Mouse (Mus musculus) limb, embryonic 11.5 days (tissue): ENCODE data around the gene Adcy1. TPM values are rescaled to one million over a fixed set of nuclear protein-coding genes. Genes with fewer than 3 reads are reported as not detected.

ENCODE experiments used
- ATAC-seq: fragments of 200-750 bp; cut with Nextera tagmentation; 2 replicates; pipeline ENCODE4 v1.8.0; 2017; ENCODE audit warnings: low read depth; ENCODE audit not compliant: insufficient number of reproducible peaks, low FRiP score, low TSS enrichment
- DNase-seq: peaks from one replicate; pipeline ENCODE4 v3.0.0-alpha.2; 2015; ENCODE audit warnings: low spot score
- H3K27ac ChIP-seq: fragments of 300-500 bp; sonication (generic); replicated peaks from 2 replicates; pipeline ENCODE4 v1.5.1; 2014; ENCODE audit warnings: low read depth, mild to moderate bottlenecking, low read length
- H3K27me3 ChIP-seq: fragments of 300-500 bp; sonication (generic); 2 replicates; pipeline ENCODE4 v1.6.1; 2014; ENCODE audit warnings: mild to moderate bottlenecking, low read length, mixed read lengths; ENCODE audit not compliant: control insufficient read depth, insufficient read depth
- H3K36me3 ChIP-seq: fragments of 300-500 bp; sonication (generic); 2 replicates; pipeline ENCODE4 v1.6.1; 2014; ENCODE audit warnings: mild to moderate bottlenecking, low read length, moderate library complexity, mixed read lengths; ENCODE audit not compliant: control insufficient read depth, insufficient read depth
- H3K4me1 ChIP-seq: fragments of 300-500 bp; sonication (generic); 2 replicates; pipeline ENCODE4 v1.6.1; 2014; ENCODE audit warnings: low read length, mixed read lengths; ENCODE audit not compliant: control insufficient read depth, insufficient read depth
- H3K4me2 ChIP-seq: fragments of 300-500 bp; sonication (generic); 2 replicates; pipeline ENCODE4 v1.6.1; 2014; ENCODE audit warnings: low read depth, mild to moderate bottlenecking, moderate library complexity; ENCODE audit not compliant: severe bottlenecking
- H3K4me3 ChIP-seq: fragments of 300-500 bp; sonication (generic); 2 replicates; pipeline ENCODE4 v1.5.1; 2014; ENCODE audit warnings: low read depth, low read length
- H3K9ac ChIP-seq: fragments of 300-500 bp; sonication (generic); 2 replicates; pipeline ENCODE4 v1.6.1; 2014; ENCODE audit warnings: mild to moderate bottlenecking, low read length
- H3K9me3 ChIP-seq: fragments of 300-500 bp; sonication (generic); 2 replicates; pipeline ENCODE4 v1.6.1; 2016; ENCODE audit warnings: low read length; ENCODE audit not compliant: control insufficient read depth
- WGBS: fragments of 180-500 bp; shearing (Covaris S2); extraction: QIAGEN DNeasy Blood & Tissue Kit; methylation state at CpG from one replicate; pipeline ENCODE4 v1.1.7; 2014; 5-methylcytosine and 5-hydroxymethylcytosine counted together
- polyA plus RNA-seq: library from polyadenylated mRNA; unstranded; fragments of >200 nt; fragmentation: Nextera tagmentation; extraction: Ambion mirVana; gene quantifications from 2 replicates; pipeline ENCODE4 v1.2.1, GENCODE M21; 2014

Adcy1 gene
- polyA plus RNA-seq, 1 experiment from 2014 or later: 0.92 TPM

DNA sequence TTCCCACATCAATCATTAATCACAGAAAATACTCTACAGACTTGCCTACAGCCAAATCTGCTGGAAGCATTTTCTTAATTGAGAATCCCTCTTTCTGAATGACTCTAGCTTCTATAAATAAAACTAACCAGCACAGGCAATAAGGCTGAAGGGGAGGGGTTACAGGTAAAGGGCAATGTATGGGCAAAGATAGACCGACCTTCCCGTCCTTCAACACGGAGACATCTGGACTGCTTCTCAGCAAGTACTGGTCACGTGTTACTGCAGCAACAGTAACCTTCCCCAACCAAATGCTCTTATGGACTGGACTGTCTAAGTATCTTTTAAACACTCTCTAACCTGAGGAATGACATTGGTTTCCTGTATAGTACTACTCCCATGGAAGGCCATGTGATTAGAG is 9.6 kb upstream of the Adcy1 start:
- Histone ChIP-seq H3K27ac (no peak overlapping the region), H3K36me3 (no peaks in the 10 kb centered on the region), H3K4me1 (peaks cover 8% of the 10 kb centered on the region; the same call in 1 of the 2 replicates), H3K4me3 (no peak overlapping the region), H3K9ac (no peak overlapping the region), H3K9me3 (no peaks in the 10 kb centered on the region), H3K4me2 (no peak overlapping the region), H3K27me3 (peaks cover 19% of the 10 kb centered on the region)
- WGBS: 89% methylated on average over 4 of the region's 4 CpGs
- DNase-seq (no peak), ATAC-seq (no peak)

DNA sequence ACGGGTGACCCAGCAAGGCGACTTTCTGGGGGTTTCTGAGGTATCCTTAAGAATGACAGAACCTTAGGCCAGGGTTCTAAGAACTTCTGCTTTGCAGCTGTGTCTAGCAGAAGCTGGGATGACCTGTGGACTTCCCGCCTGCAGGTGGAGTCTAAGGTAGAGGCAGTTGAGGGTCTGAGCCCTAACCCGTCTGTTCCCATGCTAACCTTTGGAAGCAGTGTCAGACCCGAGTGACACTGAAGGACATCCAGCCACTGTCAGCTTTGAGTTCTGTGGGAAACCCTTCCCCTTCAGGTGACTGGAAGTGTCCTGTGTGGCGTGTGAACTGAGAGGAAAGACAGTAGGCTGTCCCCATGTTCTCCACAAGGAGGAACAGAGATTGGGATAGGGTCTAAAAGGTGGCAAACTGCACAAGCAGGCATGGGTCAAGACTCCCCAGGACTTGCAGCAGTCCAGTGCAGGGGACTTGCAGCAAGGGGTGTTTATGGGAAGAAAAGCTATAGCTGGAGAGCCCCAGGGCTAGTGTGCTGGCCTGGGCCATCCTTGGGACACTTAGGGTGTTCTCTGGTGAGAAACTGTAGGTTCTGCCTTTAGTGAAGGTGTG is 8.5 kb upstream of the Adcy1 start:
- ATAC-seq (no peak), DNase-seq (no peak)
- peaks cover 8% of the 10 kb centered on the region; the same call in 1 of the 2 replicates for H3K4me1 ChIP-seq
- WGBS: 67% methylated on average over 6 of the region's 6 CpGs
- no peak overlapping the region for H3K4me2 ChIP-seq
- no peak overlapping the region for H3K27ac ChIP-seq
- H3K4me3 ChIP-seq: no peak overlapping the region
- no peak overlapping the region for H3K9ac ChIP-seq
- no peaks in the 10 kb centered on the region for H3K9me3 ChIP-seq
- peaks cover 20% of the 10 kb centered on the region for H3K27me3 ChIP-seq
- no peaks in the 10 kb centered on the region for H3K36me3 ChIP-seq

DNA sequence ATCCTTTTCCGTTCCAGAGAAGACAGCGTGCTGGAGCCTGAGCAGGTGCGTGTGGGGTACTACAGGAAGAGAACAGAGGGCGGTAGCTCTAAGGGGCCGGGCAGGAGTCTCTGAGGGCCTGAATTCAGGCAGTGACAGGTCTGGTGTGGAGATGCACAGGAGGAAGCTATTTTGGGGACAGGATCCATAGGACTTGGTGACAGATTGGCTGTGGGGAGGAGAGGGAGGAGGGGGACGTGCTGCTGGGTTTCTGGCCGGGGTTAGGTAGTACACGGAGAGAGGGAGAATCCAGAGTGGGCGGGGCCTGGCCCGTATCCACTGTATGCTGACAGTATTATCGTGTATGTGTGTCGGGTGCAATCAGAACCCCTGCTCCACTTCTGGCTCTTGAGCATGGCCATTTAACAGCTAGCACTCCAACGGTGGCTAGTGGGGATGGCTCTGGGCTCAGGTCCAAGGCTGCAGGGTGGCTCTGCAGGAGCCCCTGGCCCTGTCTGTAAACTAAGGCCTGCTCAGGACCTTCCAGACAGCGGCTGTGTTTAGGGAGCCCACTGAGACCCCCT is 7.8 kb upstream of the Adcy1 start:
- H3K4me3 ChIP-seq: no peak overlapping the region
- no peaks in the 10 kb centered on the region for H3K9me3 ChIP-seq
- no peak overlapping the region for H3K27ac ChIP-seq
- DNase-seq: no peak
- H3K36me3 ChIP-seq: no peaks in the 10 kb centered on the region
- H3K4me2 ChIP-seq: no peak overlapping the region; the same call in 1 of the 2 replicates
- 26% methylated on average over 14 of the region's 14 CpGs for whole genome bisulfite sequencing
- peaks cover 8% of the 10 kb centered on the region; the same call in 1 of the 2 replicates for H3K4me1 ChIP-seq
- ATAC-seq: 0 out of 2 replicates have a peak, but pooled peaks have one; percentile 60
- no peak overlapping the region for H3K9ac ChIP-seq
- H3K27me3 ChIP-seq: peaks cover 24% of the 10 kb centered on the region

DNA sequence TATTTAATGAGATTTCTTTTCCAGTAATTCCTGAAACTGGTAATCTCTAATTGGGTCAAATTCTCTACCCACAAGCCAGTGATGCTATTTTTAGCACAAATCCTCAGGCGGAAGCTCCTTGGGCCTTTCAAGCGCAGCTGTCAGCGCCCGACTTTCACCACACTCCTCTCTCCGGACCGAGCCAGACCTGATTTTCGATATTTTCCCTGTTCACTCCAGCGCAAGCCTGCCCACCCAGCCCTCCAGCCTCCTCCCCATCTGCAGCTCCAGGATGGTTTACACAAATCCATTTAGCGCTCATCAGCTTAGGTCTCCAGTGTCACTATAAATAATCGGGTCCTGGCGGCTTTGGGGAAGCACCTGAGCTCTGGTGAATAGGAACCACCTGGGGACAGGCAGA is 7.2 kb upstream of the Adcy1 start:
- Histone ChIP-seq H3K9me3 (no peaks in the 10 kb centered on the region), H3K9ac (no peak overlapping the region), H3K4me1 (peaks cover 8% of the 10 kb centered on the region; the same call in 1 of the 2 replicates), H3K36me3 (no peaks in the 10 kb centered on the region), H3K4me2 (no peak overlapping the region; the same call in 1 of the 2 replicates), H3K4me3 (no peak overlapping the region), H3K27me3 (peaks cover 24% of the 10 kb centered on the region), H3K27ac (no peak overlapping the region)
- DNase-seq: peak; percentile 28
- ATAC-seq: no peak
- 21% methylated on average over 11 of the region's 11 CpGs for WGBS

DNA sequence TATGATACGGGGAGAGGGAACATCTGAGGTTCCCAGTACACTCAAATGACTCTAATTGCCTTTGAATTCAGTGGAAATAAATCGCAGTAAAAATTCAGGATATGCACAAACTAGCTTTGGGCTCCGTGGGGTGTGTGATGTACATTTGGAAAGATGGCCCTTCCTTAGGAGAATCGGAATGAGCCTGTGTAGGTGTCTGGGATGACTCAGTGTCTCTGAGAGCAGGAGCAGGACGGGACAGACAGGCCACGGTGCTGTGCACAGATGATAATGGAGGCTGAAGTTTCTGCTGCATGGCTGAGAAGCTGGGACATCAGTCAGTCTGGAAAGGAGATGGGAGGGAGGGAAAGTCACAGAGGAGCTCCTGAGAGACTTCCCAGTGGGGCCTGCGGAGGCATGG is 5.5 kb upstream of the Adcy1 start:
- no peaks in the 10 kb centered on the region for H3K36me3 ChIP-seq
- whole genome bisulfite sequencing: 85% methylated on average over 7 of the region's 7 CpGs
- no peak for ATAC-seq
- H3K4me2 ChIP-seq: no peak overlapping the region
- H3K9me3 ChIP-seq: no peaks in the 10 kb centered on the region
- H3K27ac ChIP-seq: no peak overlapping the region
- H3K4me3 ChIP-seq: no peak overlapping the region
- H3K27me3 ChIP-seq: peaks cover 34% of the 10 kb centered on the region
- H3K4me1 ChIP-seq: peaks cover 8% of the 10 kb centered on the region; the same call in 1 of the 2 replicates
- no peak for DNase-seq
- no peak overlapping the region for H3K9ac ChIP-seq

DNA sequence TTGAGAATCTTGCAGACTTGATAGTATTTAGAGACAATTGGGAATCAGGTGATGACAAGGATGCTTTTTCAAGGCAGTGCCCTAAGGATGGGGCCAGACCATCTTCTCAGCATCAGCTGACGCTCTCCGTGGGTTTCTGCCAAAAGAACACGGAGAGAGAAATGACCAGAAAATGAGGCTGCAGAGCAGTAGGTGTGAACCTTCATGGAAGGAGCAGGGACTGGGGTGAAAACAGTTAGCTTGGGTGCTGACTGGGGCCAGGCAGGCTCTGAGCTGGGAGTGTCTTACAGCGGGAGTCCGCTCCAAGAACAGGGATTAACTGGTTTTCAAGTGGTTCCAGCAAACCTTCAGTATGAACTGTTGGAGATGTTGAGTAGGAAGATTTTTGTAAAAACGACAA is 1.3 kb upstream of the Adcy1 start:
- H3K4me1 ChIP-seq: peaks cover 14% of the 10 kb centered on the region
- no peak for ATAC-seq
- no peaks in the 10 kb centered on the region for H3K36me3 ChIP-seq
- H3K27me3 ChIP-seq: peaks cover 50% of the 10 kb centered on the region
- no peaks in the 10 kb centered on the region for H3K9me3 ChIP-seq
- H3K4me2 ChIP-seq: no peak overlapping the region
- no peak overlapping the region for H3K9ac ChIP-seq
- no peak overlapping the region for H3K27ac ChIP-seq
- H3K4me3 ChIP-seq: no peak overlapping the region
- 36% methylated on average over 6 of the region's 6 CpGs for WGBS
- DNase-seq: no peak

DNA sequence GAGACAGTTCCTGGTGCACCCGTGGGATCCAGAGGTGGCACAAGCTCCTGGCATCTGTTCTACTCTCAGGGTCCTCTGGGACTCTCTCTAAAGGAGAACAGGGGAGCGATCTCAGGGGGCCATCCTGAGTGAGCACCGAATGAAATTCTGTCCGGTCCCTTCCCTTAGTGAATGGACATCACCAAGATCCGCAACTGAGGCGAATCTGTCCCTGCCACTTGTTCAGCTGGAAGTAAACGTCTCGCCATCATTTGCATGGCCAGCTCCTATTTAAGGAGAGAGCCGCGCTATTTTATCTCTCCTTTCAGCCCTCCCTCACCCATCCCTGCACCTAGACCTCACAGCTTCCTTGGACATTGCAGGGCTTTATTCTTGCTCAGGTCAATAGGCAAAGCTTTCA is 723 bp upstream of the Adcy1 start:
- Histone ChIP-seq H3K9me3 (no peaks in the 10 kb centered on the region), H3K9ac (no peak overlapping the region), H3K4me3 (peak overlapping the region; percentile 43), H3K27ac (no peak overlapping the region), H3K27me3 (peaks cover 49% of the 10 kb centered on the region), H3K4me1 (peaks cover 14% of the 10 kb centered on the region), H3K4me2 (peak overlapping the region; percentile 90), H3K36me3 (no peaks in the 10 kb centered on the region)
- DNase-seq: peak; percentile 36
- no peak for ATAC-seq
- 10% methylated on average over 10 of the region's 10 CpGs for WGBS

DNA sequence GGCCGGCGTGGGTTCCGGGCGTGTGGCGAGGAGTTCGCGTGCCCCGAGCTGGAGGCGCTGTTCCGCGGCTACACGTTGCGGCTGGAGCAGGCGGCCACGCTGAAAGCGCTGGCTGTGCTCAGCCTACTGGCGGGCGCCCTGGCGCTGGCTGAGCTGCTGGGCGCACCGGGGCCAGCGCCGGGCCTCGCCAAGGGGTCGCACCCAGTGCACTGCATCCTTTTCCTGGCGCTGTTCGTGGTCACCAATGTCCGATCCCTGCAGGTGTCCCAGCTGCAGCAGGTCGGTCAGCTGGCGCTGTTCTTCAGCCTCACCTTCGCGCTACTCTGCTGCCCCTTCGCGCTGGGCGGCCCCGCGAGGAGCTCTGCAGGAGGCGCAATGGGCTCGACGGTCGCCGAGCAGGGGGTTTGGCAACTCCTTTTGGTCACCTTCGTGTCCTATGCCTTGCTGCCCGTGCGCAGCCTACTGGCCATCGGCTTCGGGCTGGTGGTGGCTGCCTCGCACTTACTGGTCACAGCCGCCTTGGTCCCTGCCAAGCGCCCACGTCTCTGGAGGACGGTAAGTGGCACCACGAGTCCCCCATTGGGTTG is 485 bp downstream of the Adcy1 start:
- WGBS: under 1% methylated on average over 53 of the region's 53 CpGs
- peak overlapping the region; percentile 90 for H3K4me2 ChIP-seq
- peak overlapping the region; percentile 48 for H3K4me3 ChIP-seq
- peaks cover 44% of the 10 kb centered on the region for H3K27me3 ChIP-seq
- H3K9me3 ChIP-seq: no peaks in the 10 kb centered on the region
- peaks cover 14% of the 10 kb centered on the region for H3K4me1 ChIP-seq
- H3K27ac ChIP-seq: no peak overlapping the region
- DNase-seq (peak; percentile 66), ATAC-seq (peak; percentile 44)
- H3K36me3 ChIP-seq: no peaks in the 10 kb centered on the region
- peak overlapping the region; percentile 53 for H3K9ac ChIP-seq
